Mouse (Mus musculus): ENCODE results near the gene Cldn10. TPM values are rescaled to one million over a fixed set of nuclear protein-coding genes. Genes with fewer than 3 reads are reported as not detected.
"Not testable (repeated sequence)": the region's sequence is repeated elsewhere in the genome, so short reads cannot be mapped to it uniquely, and the experiment has no call there.

The Cldn10 gene
- polyA plus RNA-seq, 1 experiment, result not detected

- H3K4me1 ChIP-seq (ENCODE audit: control insufficient read depth), result peaks cover 85% of the 10 kb centered on the region
- peak overlapping the region; percentile 45 for H3K4me3 ChIP-seq (replicated peaks)
- TF ChIP-seq TAL1 (IDR thresholded peaks at IDR 0.05; ENCODE audit: low read length) (no peak), GATA1 (IDR thresholded peaks at IDR 0.05; ENCODE audit: low read length) (no peak)
- no peaks in the 10 kb centered on the region for H3K36me3 ChIP-seq (ENCODE audit: control insufficient read depth)
- peaks cover 16% of the 10 kb centered on the region for H3K27me3 ChIP-seq (ENCODE audit: control insufficient read depth)
- H3K9me3 ChIP-seq (ENCODE audit: control insufficient read depth, low read length), result no peaks in the 10 kb centered on the region
Observed at GRCm38 (mm10) chr14:118809686-118810085, 22.0 kb downstream of the Cldn10 start.

GRCm38 (mm10) chr14:118811256-118811655 lies 23.5 kb downstream of the Cldn10 start:
- H3K4me1 ChIP-seq (ENCODE audit: control insufficient read depth), result peaks cover 80% of the 10 kb centered on the region
- H3K4me3 ChIP-seq (replicated peaks), result peak overlapping the region; percentile 45
- H3K27me3 ChIP-seq (ENCODE audit: control insufficient read depth), result peaks cover 16% of the 10 kb centered on the region
- not testable (repeated sequence) for H3K36me3 ChIP-seq (ENCODE audit: control insufficient read depth); H3K9me3 ChIP-seq (ENCODE audit: control insufficient read depth, low read length)

- peaks cover 69% of the 10 kb centered on the region for H3K4me1 ChIP-seq (ENCODE audit: control insufficient read depth)
- no peak for TF ChIP-seq TAL1 (IDR thresholded peaks at IDR 0.05; ENCODE audit: low read length)
- TF ChIP-seq GATA1 (IDR thresholded peaks at IDR 0.05; ENCODE audit: low read length), result no peak
- H3K36me3 ChIP-seq (ENCODE audit: control insufficient read depth), result no peaks in the 10 kb centered on the region
- peaks cover 10% of the 10 kb centered on the region for H3K9me3 ChIP-seq (ENCODE audit: control insufficient read depth, low read length)
- no peak overlapping the region for H3K4me3 ChIP-seq (replicated peaks)
- peaks cover 17% of the 10 kb centered on the region for H3K27me3 ChIP-seq (ENCODE audit: control insufficient read depth)
Observed at GRCm38 (mm10) chr14:118813111-118813510, 25.4 kb downstream of the Cldn10 start.

GRCm38 (mm10) chr14:118816503-118816902 lies 28.8 kb downstream of the Cldn10 start:
- peaks cover 36% of the 10 kb centered on the region for H3K4me1 ChIP-seq (ENCODE audit: control insufficient read depth)
- no peaks in the 10 kb centered on the region for H3K36me3 ChIP-seq (ENCODE audit: control insufficient read depth)
- H3K9me3 ChIP-seq (ENCODE audit: control insufficient read depth, low read length), result peaks cover 13% of the 10 kb centered on the region
- TF ChIP-seq TAL1 (IDR thresholded peaks at IDR 0.05; ENCODE audit: low read length) (no peak), GATA1 (IDR thresholded peaks at IDR 0.05; ENCODE audit: low read length) (no peak)
- peak overlapping the region; percentile 50 for H3K4me3 ChIP-seq (replicated peaks)
- H3K27me3 ChIP-seq (ENCODE audit: control insufficient read depth), result peaks cover 14% of the 10 kb centered on the region

- no peak overlapping the region for H3K4me3 ChIP-seq (replicated peaks)
- H3K27me3 ChIP-seq (ENCODE audit: control insufficient read depth), result peaks cover 13% of the 10 kb centered on the region
- no peak for TF ChIP-seq GATA1 (IDR thresholded peaks at IDR 0.05; ENCODE audit: low read length)
- TF ChIP-seq TAL1 (IDR thresholded peaks at IDR 0.05; ENCODE audit: low read length), result no peak
- H3K36me3 ChIP-seq (ENCODE audit: control insufficient read depth), result no peaks in the 10 kb centered on the region
- peaks cover 13% of the 10 kb centered on the region for H3K9me3 ChIP-seq (ENCODE audit: control insufficient read depth, low read length)
- H3K4me1 ChIP-seq (ENCODE audit: control insufficient read depth), result peaks cover 13% of the 10 kb centered on the region
Observed at GRCm38 (mm10) chr14:118820111-118820510, 32.4 kb downstream of the Cldn10 start.

- peaks cover 1% of the 10 kb centered on the region; the same call in 1 of the 2 replicates for H3K4me1 ChIP-seq (ENCODE audit: control insufficient read depth)
Observed at GRCm38 (mm10) chr14:118822816-118823215, 35.1 kb downstream of the Cldn10 start.

GRCm38 (mm10) chr14:118823313-118823712 lies 35.6 kb downstream of the Cldn10 start:
- Histone ChIP-seq H3K4me1 (ENCODE audit: control insufficient read depth) (peaks cover 1% of the 10 kb centered on the region; the same call in 1 of the 2 replicates), H3K36me3 (ENCODE audit: control insufficient read depth) (no peaks in the 10 kb centered on the region), H3K4me3 (replicated peaks) (no peak overlapping the region), H3K9me3 (ENCODE audit: control insufficient read depth, low read length) (peaks cover under 1% of the 10 kb centered on the region), H3K27me3 (ENCODE audit: control insufficient read depth) (peaks cover 9% of the 10 kb centered on the region)
- TF ChIP-seq GATA1 (IDR thresholded peaks at IDR 0.05; ENCODE audit: low read length), result no peak
- TF ChIP-seq TAL1 (IDR thresholded peaks at IDR 0.05; ENCODE audit: low read length), result no peak

More at GRCm38 (mm10) chr14:118822816-118823215, 35.1 kb downstream of the Cldn10 start:
- TF ChIP-seq GATA1 (IDR thresholded peaks at IDR 0.05; ENCODE audit: low read length), result no peak
- TF ChIP-seq TAL1 (IDR thresholded peaks at IDR 0.05; ENCODE audit: low read length), result no peak
- Histone ChIP-seq H3K36me3 (ENCODE audit: control insufficient read depth) (no peaks in the 10 kb centered on the region), H3K4me3 (replicated peaks) (no peak overlapping the region), H3K27me3 (ENCODE audit: control insufficient read depth) (peaks cover 13% of the 10 kb centered on the region), H3K9me3 (ENCODE audit: control insufficient read depth, low read length) (peaks cover 6% of the 10 kb centered on the region)

GRCm38 (mm10) chr14:118826346-118826745 lies 38.6 kb downstream of the Cldn10 start:
- no peaks in the 10 kb centered on the region for H3K36me3 ChIP-seq (ENCODE audit: control insufficient read depth)
- no peaks in the 10 kb centered on the region for H3K4me1 ChIP-seq (ENCODE audit: control insufficient read depth)
- H3K4me3 ChIP-seq (replicated peaks), result no peak overlapping the region
- TF ChIP-seq GATA1 (IDR thresholded peaks at IDR 0.05; ENCODE audit: low read length) (no peak), TAL1 (IDR thresholded peaks at IDR 0.05; ENCODE audit: low read length) (no peak)
- H3K27me3 ChIP-seq (ENCODE audit: control insufficient read depth), result peaks cover 4% of the 10 kb centered on the region
- H3K9me3 ChIP-seq (ENCODE audit: control insufficient read depth, low read length), result no peaks in the 10 kb centered on the region

GRCm38 (mm10) chr14:118827283-118827904 lies 39.7 kb downstream of the Cldn10 start:
- no peaks in the 10 kb centered on the region for H3K36me3 ChIP-seq (ENCODE audit: control insufficient read depth)
- no peak overlapping the region for H3K4me3 ChIP-seq (replicated peaks)
- H3K27me3 ChIP-seq (ENCODE audit: control insufficient read depth), result no peaks in the 10 kb centered on the region
- TF ChIP-seq TAL1 (IDR thresholded peaks at IDR 0.05; ENCODE audit: low read length) (no peak), GATA1 (IDR thresholded peaks at IDR 0.05; ENCODE audit: low read length) (no peak)
- H3K9me3 ChIP-seq (ENCODE audit: control insufficient read depth, low read length), result no peaks in the 10 kb centered on the region
- no peaks in the 10 kb centered on the region for H3K4me1 ChIP-seq (ENCODE audit: control insufficient read depth)

Data from erythroblast, embryonic 14.5 days (primary cell).